Comparison of ENCODE assay signal across 6 mouse cellular contexts in genomic region chr15:94390127-94390526, GRCm38 (mm10).
DNase-seq lines count a peak whose midpoint lies in the region; ATAC-seq and TF ChIP-seq lines count a peak whose summit lies in the region.
"Not testable (repeated sequence)": the region's sequence is repeated elsewhere in the genome, so short reads cannot be mapped to it uniquely, and the experiment has no call there.

No protein-coding gene starts in this region.

- intact Hi-C loops in left cerebral cortex, adult 2 months (cut with DNase I), result not testable (repeated sequence)

- peak; percentile 41 for DNase-seq in CD4-positive, CD25-positive, alpha-beta regulatory T cell, adult 2 months (ENCODE audit: low read depth, low spot score)
- DNase-seq in ES-CJ7 (ENCODE audit: low read depth, low spot score) (peak; percentile 29), ZHBTc4 (ENCODE audit: low read depth, low spot score) (peak; percentile 35)
- not testable (repeated sequence) for DNase-seq in hindbrain, postnatal 0 days (ENCODE audit: low spot score); left cerebral cortex, adult 2 months (ENCODE audit: extremely low spot score in 1 of 2, low spot score in 2 of 2); lung, postnatal 0 days (ENCODE audit: low spot score)

- H3K9me3 ChIP-seq in hindbrain, postnatal 0 days (ENCODE audit: low read length); lung, postnatal 0 days (ENCODE audit: low read length): not testable (repeated sequence)

- H3K9ac ChIP-seq in hindbrain, postnatal 0 days (replicated peaks; ENCODE audit: low read length); lung, postnatal 0 days (replicated peaks; ENCODE audit: low read depth): not testable (repeated sequence)

- H3K27me3 ChIP-seq in hindbrain, postnatal 0 days (ENCODE audit: insufficient read depth, low read length); lung, postnatal 0 days (replicated peaks; ENCODE audit: insufficient read depth, low read length): not testable (repeated sequence)

- not testable (repeated sequence) for H3K4me1 ChIP-seq in hindbrain, postnatal 0 days (ENCODE audit: insufficient read depth, low read length); lung, postnatal 0 days (ENCODE audit: insufficient read depth, low read depth, low read length)

- TF ChIP-seq CTCF in hindbrain, postnatal 0 days (IDR thresholded peaks at IDR 0.05; ENCODE audit: low read depth), result 0 out of 2 replicates have a peak, but pooled peaks have one; percentile 4
- TF ChIP-seq CTCF in left cerebral cortex, adult 2 months (IDR thresholded peaks at IDR 0.05), result peak; percentile 8
- TF ChIP-seq CTCF in lung, postnatal 0 days (IDR thresholded peaks at IDR 0.05), result 0 out of 2 replicates have a peak, but pooled peaks have one; percentile 3

- not testable (repeated sequence) for H3K4me3 ChIP-seq in hindbrain, postnatal 0 days (ENCODE audit: low read length); left cerebral cortex, adult 2 months; lung, postnatal 0 days (ENCODE audit: low read depth, low read length)

- H3K36me3 ChIP-seq in hindbrain, postnatal 0 days (ENCODE audit: insufficient read depth, low read length); lung, postnatal 0 days (ENCODE audit: insufficient read depth, low read length): not testable (repeated sequence)

- not testable (repeated sequence) for TF ChIP-seq EP300 in lung, postnatal 0 days (IDR thresholded peaks at IDR 0.05)

- not testable (repeated sequence) for H3K27ac ChIP-seq in hindbrain, postnatal 0 days; left cerebral cortex, adult 2 months; lung, postnatal 0 days (ENCODE audit: low read length)

- 67% methylated on average over 2 of the region's 2 CpGs for WGBS in hindbrain, postnatal 0 days
- 62% methylated on average over 2 of the region's 2 CpGs for WGBS in lung, postnatal 0 days

- not testable (repeated sequence) for H3K4me2 ChIP-seq in hindbrain, postnatal 0 days (ENCODE audit: low read depth, low read length); lung, postnatal 0 days (replicated peaks; ENCODE audit: low read depth, low read length)

- not testable (repeated sequence) for ATAC-seq in hindbrain, postnatal 0 days; lung, postnatal 0 days
